Mouse (Mus musculus) intestine, embryonic 14.5 days (tissue): ENCODE results near the gene Erbin. TPM values are rescaled to one million over a fixed set of nuclear protein-coding genes. Genes with fewer than 3 reads are reported as not detected.
A peak's percentile ranks its signal among the peaks of the same experiment; 100 is the strongest.

Source experiments
- ATAC-seq: fragments of 200-750 bp; cut with Nextera tagmentation; replicated peaks from 2 replicates; pipeline ENCODE4 v1.8.0; 2017; ENCODE audit warnings: low read depth, moderate number of reproducible peaks, moderate TSS enrichment, moderate library complexity; ENCODE audit not compliant: low FRiP score, low TSS enrichment
- DNase-seq: peaks from one replicate; pipeline ENCODE4 v3.0.0-alpha.2; 2018; ENCODE audit warnings: low spot score
- H3K27ac ChIP-seq: fragments of 300-500 bp; sonication (generic); 2 replicates; pipeline ENCODE4 v1.5.1; 2014; ENCODE audit warnings: low read depth, mild to moderate bottlenecking, control low read depth
- H3K27me3 ChIP-seq: fragments of 300-500 bp; sonication (generic); replicated peaks from 2 replicates; pipeline ENCODE4 v1.6.1; 2014; ENCODE audit warnings: low read length, control low read depth; ENCODE audit not compliant: control insufficient read depth, insufficient read depth
- H3K36me3 ChIP-seq: fragments of 300-500 bp; sonication (generic); 2 replicates; pipeline ENCODE4 v1.6.1; 2014; ENCODE audit warnings: low read length, control low read depth; ENCODE audit not compliant: control insufficient read depth, insufficient read depth
- H3K4me1 ChIP-seq: fragments of 300-500 bp; sonication (generic); replicated peaks from 2 replicates; pipeline ENCODE4 v1.6.1; 2014; ENCODE audit warnings: low read length, control low read depth, mixed read lengths; ENCODE audit not compliant: control insufficient read depth, insufficient read depth
- H3K4me2 ChIP-seq: fragments of 300-500 bp; sonication (generic); 2 replicates; pipeline ENCODE4 v1.6.1; 2014; ENCODE audit warnings: low read length
- H3K4me3 ChIP-seq: fragments of 300-500 bp; sonication (generic); 2 replicates; pipeline ENCODE4 v1.5.1; 2014; ENCODE audit warnings: low read depth, low read length, control low read depth, mixed read lengths
- H3K9ac ChIP-seq: fragments of 300-500 bp; sonication (generic); 2 replicates; pipeline ENCODE4 v1.6.1; 2014; ENCODE audit warnings: mild to moderate bottlenecking, low read length
- H3K9me3 ChIP-seq: fragments of 300-500 bp; sonication (generic); 2 replicates; pipeline ENCODE4 v1.6.1; 2016; ENCODE audit warnings: low read length, control low read depth; ENCODE audit not compliant: control insufficient read depth
- whole genome bisulfite sequencing: fragments of 180-500 bp; shearing (Covaris S2); extraction: QIAGEN DNeasy Blood & Tissue Kit; methylation state at CpG from one replicate; pipeline ENCODE4 v1.1.7; 2014; 5-methylcytosine and 5-hydroxymethylcytosine counted together
- polyA plus RNA-seq: library from polyadenylated mRNA; unstranded; fragments of >200 nt; fragmentation: Nextera tagmentation; extraction: Ambion mirVana; gene quantifications from 2 replicates; pipeline ENCODE4 v1.2.1, GENCODE M21; 2014

Erbin gene
- polyA plus RNA-seq: 32.1 and 32.6 TPM in 2 replicates

DNA sequence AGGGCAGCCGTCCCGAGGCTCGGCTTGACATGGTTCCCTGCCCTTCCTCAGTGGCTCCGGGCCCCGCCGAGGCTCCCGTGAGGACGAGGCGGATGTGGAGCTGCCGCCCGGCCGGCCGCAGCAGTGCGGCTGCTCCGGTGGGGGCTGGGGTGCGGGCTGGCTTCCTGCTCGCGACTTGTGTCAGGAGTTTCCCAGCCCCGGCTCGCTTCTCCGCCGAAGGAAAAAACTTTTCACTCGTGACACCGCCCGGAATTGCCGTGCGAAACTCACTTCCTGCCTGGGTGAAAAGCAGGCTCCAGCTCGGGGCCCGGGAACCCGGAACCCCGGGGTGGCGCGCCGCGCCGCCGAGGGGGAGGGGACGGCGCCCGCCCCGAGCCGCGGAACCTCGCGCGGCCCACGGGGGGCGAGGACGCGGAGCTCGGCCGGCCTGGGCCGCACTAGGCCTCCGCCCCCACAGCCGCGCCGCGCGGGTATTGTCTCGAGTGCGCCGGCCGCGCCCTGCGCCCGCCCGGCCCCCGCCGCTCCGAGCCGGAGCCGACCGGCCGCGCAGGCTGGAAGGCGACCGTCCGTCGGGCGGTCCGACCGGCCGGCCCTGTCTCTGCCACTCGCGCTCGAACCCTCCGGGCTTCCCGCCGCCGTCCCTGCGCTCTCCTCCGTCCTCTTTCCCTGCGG lies at the start of gene Erbin:
Gene Erbin (minus strand): TSS at position 254 of the 672 bp plus-strand sequence.
- peak; percentile 75 for ATAC-seq
- Histone ChIP-seq H3K4me2 (peak within 1 kb of the TSS; percentile 94), H3K4me1 (peaks cover 19% of the 10 kb centered on the region), H3K27ac (peak within 1 kb of the TSS; percentile 100), H3K9me3 (no peaks in the 10 kb centered on the region), H3K4me3 (peak within 1 kb of the TSS; percentile 97), H3K9ac (peak within 1 kb of the TSS; percentile 100), H3K27me3 (no peaks in the 10 kb centered on the region), H3K36me3 (no peaks in the 10 kb centered on the region)
- WGBS: under 1% methylated on average over 86 of the region's 93 CpGs
- DNase-seq: peak; percentile 91

DNA sequence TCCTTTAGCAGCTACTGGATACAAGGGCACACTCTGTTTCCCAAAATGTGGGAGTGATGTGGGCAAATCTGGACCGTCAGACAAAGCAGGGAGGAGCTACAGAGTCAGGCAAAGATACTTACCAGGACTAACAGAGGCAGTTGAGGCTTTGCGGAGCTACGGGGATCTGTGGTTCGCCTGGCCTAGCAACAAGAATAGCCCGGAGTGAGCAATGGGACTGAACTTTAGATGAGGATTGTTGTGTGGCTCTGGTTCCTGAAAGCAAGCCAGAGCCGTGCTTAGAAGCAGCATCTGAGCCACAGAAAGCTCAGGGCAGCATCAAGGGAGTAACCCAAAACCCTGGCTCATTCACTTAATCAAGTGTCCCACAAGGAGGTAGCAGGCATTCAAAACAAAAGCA lies 49.6 kb upstream of the Erbin start:
- Histone ChIP-seq H3K27me3 (no peaks in the 10 kb centered on the region), H3K4me2 (no peak overlapping the region), H3K9me3 (no peaks in the 10 kb centered on the region), H3K4me3 (no peak overlapping the region), H3K4me1 (peaks cover 11% of the 10 kb centered on the region; the same call in 1 of the 2 replicates), H3K36me3 (no peaks in the 10 kb centered on the region), H3K27ac (no peak overlapping the region), H3K9ac (no peak overlapping the region)
- WGBS: 61% methylated on average over 6 of the region's 6 CpGs
- no peak for ATAC-seq
- DNase-seq: no peak

DNA sequence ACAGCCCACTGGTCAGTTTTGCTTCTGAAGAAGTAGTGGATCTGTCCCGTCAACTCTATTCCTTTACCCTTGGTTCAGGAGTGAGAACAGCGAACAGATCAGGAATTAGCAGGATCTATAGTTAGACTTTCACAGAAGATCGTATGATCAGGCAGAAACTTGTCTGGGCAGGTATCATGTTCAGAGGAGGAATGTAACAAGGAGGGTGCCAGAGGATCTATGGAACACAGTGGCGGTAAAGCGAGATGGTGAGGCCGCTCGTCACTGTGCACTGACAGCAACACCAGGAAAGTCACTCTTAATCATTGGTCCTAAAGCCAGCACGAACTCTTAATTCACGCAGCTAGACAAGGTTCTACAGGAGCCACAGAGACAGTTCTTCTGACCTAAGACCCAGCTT lies 47.7 kb upstream of the Erbin start:
- Histone ChIP-seq H3K27ac (no peak overlapping the region), H3K9ac (no peak overlapping the region), H3K27me3 (no peaks in the 10 kb centered on the region), H3K4me3 (no peak overlapping the region), H3K4me2 (no peak overlapping the region), H3K9me3 (no peaks in the 10 kb centered on the region), H3K4me1 (no peaks in the 10 kb centered on the region; the same call in 1 of the 2 replicates), H3K36me3 (no peaks in the 10 kb centered on the region)
- WGBS: 90% methylated on average over 9 of the region's 9 CpGs
- ATAC-seq (no peak), DNase-seq (no peak)

DNA sequence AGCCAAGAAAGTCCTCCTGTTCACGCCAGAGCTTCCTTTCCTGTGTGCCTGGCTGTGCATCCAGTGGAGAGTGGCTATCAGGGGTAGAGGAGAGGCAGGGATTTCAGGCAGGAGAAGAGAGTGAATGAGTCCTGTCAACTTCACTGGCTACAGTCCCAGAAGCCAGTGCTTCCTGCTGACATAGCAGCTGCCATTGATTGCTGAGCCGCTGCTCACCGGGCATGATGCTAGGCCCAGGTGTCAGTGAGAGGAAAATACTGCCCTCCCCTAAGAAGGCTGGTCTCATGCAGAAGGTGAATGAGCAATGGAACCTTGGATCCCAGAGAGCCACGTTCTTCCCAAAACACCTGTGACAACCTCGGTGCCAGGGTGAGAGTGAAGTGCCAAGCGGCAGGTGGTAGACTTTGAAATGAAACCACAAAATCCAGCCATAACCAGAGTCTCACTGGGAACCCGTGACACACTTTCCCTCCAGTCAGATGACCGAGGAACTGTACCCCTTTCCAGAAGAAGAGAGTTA lies 46.4 kb upstream of the Erbin start:
- no peak overlapping the region for H3K9ac ChIP-seq
- no peak overlapping the region for H3K4me2 ChIP-seq
- H3K9me3 ChIP-seq: no peaks in the 10 kb centered on the region
- H3K27ac ChIP-seq: no peak overlapping the region
- ATAC-seq: no peak
- no peaks in the 10 kb centered on the region for H3K36me3 ChIP-seq
- DNase-seq: no peak
- no peak overlapping the region for H3K4me3 ChIP-seq
- no peaks in the 10 kb centered on the region; the same call in 1 of the 2 replicates for H3K4me1 ChIP-seq
- H3K27me3 ChIP-seq: no peaks in the 10 kb centered on the region
- 88% methylated on average over 8 of the region's 8 CpGs for WGBS

DNA sequence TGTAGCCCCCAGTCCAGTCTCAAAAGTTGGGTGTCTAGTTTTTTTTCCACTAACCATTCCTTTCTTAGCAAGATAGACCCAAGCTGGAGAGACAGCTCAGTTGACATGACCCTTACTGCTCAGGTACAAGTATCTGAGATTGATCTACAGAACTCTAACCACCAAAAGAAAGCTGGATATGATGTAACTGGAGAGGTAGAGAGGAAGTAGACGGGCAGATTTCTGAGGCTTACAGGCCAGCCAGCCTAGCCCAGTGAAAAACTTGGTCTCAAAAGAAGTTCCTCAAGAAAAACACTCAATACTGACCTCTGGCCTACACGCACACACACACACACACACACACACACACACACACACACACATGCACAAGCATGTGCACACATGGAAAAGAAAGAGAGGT lies 44.9 kb upstream of the Erbin start:
- 75% methylated on average over 2 of the region's 2 CpGs for WGBS
- Histone ChIP-seq H3K27me3 (no peaks in the 10 kb centered on the region), H3K4me1 (no peaks in the 10 kb centered on the region; the same call in 1 of the 2 replicates), H3K9ac (no peak overlapping the region), H3K9me3 (no peaks in the 10 kb centered on the region), H3K36me3 (no peaks in the 10 kb centered on the region), H3K4me3 (no peak overlapping the region), H3K4me2 (no peak overlapping the region), H3K27ac (no peak overlapping the region)
- DNase-seq (no peak), ATAC-seq (no peak)

DNA sequence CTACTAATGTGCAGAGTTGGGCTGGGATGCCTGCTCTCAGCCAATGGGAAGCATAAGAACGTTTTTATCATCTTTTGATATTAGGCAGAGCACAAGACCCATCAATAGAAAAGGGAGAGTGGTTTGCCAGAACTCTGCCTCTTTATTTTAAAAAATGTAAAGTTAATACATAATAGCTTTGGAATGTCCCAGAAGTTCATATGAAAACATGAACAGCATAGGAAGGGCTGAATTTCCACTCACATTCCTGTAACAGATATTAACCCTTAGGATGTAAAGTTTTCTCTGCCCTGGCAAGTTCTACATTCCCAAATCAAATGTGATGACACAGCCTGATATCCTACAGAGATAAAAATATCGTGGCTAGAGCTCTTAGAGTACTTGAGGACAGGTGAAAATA lies 42.8 kb upstream of the Erbin start:
- no peak for DNase-seq
- Histone ChIP-seq H3K4me1 (no peaks in the 10 kb centered on the region; the same call in 1 of the 2 replicates), H3K27ac (0 out of 2 replicates have a peak overlapping the region, but pooled peaks have one; percentile 22), H3K4me3 (no peak overlapping the region), H3K4me2 (no peak overlapping the region), H3K9me3 (no peaks in the 10 kb centered on the region), H3K27me3 (no peaks in the 10 kb centered on the region), H3K36me3 (no peaks in the 10 kb centered on the region), H3K9ac (no peak overlapping the region)
- 38% methylated on average over 2 of the region's 2 CpGs for whole genome bisulfite sequencing
- peak; percentile 54; the same call in 1 of the 2 replicates for ATAC-seq

DNA sequence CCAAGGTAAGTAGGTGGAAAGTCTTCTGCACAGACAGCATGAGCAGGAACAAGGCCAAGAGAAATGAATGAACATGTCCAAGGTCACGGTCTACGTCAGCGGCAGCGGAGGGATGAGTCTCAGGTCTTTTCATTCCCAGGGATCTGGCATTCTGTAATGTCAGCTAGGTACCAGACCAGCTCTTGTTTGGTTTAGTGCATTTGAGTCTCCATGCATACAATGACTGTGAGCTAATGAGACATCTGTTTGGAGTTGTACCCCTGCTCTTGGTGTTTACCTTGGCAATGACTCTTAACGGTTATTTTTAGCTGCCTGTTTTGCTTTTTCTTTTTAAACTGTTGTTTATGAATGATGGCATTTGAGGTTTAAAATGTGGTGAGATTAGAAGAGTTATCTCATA lies 39.5 kb upstream of the Erbin start:
- Histone ChIP-seq H3K9ac (no peak overlapping the region), H3K4me1 (no peaks in the 10 kb centered on the region; the same call in 1 of the 2 replicates), H3K27me3 (no peaks in the 10 kb centered on the region), H3K4me2 (no peak overlapping the region), H3K36me3 (no peaks in the 10 kb centered on the region), H3K4me3 (no peak overlapping the region), H3K9me3 (no peaks in the 10 kb centered on the region), H3K27ac (no peak overlapping the region)
- DNase-seq: no peak
- ATAC-seq: no peak
- WGBS: 40% methylated on average over 5 of the region's 5 CpGs

DNA sequence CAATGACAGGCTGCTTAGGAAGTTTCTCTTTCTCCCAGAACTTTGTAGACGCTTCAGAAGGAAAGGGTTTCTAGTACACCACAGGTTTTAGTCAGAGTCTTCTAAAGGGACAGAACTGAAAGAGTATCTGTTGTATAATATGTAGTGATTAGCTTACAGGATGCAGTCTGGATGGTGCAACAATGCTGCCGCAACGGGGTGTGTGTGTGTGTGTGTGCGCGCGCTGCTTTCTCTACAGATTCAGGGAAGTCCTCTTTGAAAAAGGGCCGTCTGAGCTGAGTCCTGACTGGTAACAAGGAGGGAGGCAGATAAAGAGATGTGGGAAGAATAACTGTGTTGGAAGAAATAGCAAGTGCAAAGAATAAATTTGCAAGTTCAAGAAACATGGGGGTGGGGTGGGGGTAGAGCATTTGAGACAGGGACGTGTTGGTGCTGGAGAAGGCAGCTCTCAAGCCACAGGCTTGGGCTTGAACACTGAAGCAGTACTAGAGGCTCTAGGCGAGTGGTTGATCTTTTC lies 38.4 kb upstream of the Erbin start:
- H3K36me3 ChIP-seq: no peaks in the 10 kb centered on the region
- H3K9me3 ChIP-seq: no peaks in the 10 kb centered on the region
- no peak overlapping the region for H3K9ac ChIP-seq
- no peaks in the 10 kb centered on the region for H3K27me3 ChIP-seq
- no peak overlapping the region for H3K4me2 ChIP-seq
- no peak for DNase-seq
- 86% methylated on average over 9 of the region's 9 CpGs for WGBS
- H3K27ac ChIP-seq: no peak overlapping the region
- H3K4me1 ChIP-seq: no peaks in the 10 kb centered on the region; the same call in 1 of the 2 replicates
- no peak for ATAC-seq
- H3K4me3 ChIP-seq: no peak overlapping the region
